Mouse (Mus musculus): ENCODE measurements around the gene Btbd35f17.
"Not testable (repeated sequence)": the region's sequence is repeated elsewhere in the genome, so short reads cannot be mapped to it uniquely, and the experiment has no call there.

Gene Btbd35f17

DNA sequence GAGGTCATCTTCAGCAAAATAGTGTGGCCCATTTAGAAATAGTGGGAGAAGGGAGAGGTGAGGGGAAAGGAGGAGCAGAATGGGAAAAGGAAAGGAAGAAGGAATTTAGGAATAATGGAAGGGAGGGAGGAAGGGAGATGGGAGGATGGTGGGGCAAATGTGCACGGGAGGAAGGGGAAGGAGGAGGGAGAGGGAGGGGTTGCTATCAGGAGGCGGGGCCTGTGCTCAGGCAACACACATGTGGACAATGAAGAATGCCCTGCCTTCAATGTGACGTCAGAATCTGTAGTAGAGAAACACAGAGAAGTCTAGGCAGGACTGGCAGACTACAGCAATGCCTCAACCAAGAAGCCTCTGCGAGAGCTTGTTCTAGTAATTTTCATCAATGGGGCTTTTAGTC is at the start of gene Btbd35f17:
Gene Btbd35f17, plus strand, starts transcription at position 301 of the 400 bp plus-strand sequence.
- not testable (repeated sequence) for DNase-seq (ENCODE audit: low spot score)

All from retina, embryonic 14.5 days (tissue).